Mouse (Mus musculus): Measurements from ENCODE around the gene Tinf2.
A peak's percentile ranks its signal among the peaks of the same experiment; 100 is the strongest.

Gene Tinf2

DNA sequence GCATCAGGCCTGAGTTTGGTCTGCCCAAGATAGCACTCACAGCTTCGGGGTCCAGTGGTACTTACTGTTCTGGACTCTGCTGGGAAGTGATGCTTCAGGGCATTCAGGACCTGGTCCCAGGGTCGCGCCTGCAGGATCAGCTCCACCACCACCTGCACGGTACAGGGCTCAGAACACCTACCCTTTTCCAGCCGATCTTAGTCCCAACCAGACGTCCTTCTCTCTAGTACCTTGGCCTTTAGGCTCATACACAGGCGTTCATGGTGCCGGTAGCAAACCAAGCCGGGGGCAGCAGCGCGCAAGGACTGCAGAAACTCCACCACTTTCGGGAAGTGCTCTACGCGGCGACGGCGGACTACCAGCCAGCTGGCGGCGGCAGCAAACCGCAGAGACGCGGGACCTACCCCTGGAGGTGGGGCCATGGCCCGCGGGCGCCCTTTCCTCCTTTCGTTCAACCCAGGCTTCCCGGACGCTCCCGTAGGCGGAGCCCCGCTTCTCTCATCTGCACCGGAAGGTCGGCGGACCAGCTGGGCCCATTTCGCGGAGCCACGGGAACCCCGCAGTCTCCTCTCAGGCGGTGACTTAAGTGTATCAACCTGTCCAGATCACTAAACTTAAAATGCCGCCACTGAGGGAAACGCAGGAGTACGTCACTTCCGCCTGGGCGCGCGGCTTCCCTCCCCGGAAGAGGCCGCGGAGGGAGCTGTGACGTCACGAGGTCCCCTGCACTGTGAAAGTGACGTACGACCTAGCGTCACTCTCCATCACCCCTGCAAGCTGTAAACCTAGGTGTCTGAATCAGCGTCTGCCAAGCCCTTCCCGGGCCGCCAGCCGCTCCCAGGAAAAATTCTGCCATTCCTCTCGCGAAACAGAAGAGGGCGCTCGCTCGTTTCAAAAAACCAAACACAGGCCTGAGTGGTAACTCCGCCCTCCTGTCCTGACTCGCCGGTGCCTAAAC, at the start of gene Tinf2:
Gene Tinf2, minus strand, starts transcription at position 661 of the 958 bp plus-strand sequence.
- DNase-seq (ENCODE audit: extremely low spot score, low spot score): peak; percentile 97

- DNase-seq (ENCODE audit: extremely low spot score, low spot score): no peak
Measured at GRCm38 (mm10) chr14:55730531-55731032, 49.0 kb upstream of the Tinf2 start.

DNA sequence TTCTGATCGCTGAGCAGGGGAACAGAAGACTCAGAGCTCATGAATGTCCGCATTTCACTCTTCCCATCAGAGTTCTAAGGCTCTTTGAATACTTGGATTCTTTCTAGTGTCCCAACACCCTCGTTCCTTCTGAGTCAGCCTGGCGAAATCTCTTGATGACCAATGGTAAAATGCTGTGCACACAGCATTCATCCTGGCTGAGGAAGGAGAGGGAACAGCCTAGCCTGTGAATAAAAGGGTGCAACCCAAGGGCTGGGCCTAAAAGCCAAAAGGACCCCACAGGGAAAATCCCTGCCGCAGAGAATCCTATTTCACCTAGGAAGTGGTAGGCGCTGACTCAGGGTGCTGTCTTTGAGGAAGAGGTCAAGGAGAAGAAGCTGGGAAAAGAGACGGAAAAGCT, 48.5 kb upstream of the Tinf2 start:
- no peak for DNase-seq (ENCODE audit: extremely low spot score, low spot score)

DNA sequence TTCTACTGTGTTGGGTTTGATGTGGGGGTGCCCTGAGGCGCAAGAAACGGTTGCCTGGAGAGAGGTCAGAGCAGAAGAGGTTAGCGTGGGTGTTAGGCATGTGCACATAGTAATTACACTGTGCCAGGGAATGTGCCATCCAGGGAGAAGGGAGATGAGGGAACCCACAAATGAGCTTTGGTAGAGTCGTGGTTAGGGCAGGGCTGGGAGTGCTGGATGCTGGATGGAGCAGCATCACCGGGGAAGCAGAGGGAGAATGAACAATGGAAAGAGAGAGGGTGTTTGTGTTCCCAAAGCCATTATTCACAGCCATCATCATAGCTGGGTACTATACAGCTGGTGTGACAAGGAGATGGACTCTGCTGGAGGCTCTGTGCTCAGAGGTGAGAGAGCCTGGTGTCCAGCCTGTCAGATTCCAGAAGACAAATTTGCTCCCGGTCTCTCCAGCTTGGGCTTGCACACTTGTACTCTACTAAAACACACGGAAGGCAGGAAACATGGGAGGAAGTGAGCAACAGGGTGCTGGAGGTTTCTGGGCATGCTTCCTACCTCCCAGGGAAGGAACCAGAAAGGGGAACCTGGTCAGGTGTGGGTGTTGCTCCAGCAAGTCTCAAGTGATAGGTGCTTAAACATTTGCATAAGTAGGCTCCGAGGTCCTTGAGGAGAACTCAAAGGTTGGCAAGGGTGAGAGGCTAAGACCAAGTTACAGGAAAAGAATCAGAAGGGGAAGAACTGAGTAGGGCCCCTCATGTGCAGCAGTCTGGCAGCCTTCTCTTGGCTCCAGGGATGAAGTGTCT, 46.5 kb upstream of the Tinf2 start:
- no peak for DNase-seq (ENCODE audit: extremely low spot score, low spot score)

DNA sequence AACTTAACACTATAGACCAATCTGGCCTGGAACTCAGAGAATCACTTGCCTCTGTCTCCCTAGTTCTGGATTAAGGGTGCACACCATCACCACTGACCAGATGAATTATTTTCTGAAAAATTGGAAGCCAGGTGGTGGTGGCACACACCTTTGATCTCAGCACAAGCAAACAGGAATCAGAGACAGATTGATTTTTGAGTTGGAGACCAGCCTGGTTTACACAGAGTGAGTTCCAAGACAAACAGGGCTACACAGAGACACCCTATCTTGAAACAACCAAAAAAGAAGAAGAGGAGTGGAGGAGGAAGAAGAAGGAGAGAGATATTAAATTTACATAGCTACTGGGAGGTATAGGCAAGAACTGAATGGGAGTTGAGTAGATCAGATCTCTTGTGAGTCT, 44.6 kb upstream of the Tinf2 start:
- DNase-seq (ENCODE audit: extremely low spot score, low spot score): no peak

DNA sequence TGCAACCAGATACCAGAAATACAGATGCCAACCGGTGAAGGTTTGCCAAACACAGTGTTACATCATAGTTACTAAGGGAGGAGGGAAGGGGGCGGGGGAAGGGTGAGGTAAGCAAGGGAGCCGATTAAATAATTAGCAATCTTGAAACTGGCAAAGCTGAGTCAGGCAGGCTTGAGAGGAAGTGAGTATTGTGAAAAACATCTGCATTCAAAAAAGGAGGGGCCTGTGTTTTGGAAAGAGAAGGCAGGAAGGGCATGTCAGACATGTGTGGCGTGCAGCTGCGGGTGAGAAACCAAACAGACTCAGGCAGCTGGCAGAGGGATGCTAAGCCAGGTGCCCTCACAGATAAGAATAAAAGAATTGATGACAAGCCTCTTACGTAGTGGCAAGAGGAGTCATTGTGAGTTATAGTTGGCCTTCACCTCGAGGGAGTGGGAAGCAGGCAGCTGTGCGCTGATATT, 42.8 kb upstream of the Tinf2 start:
- no peak for DNase-seq (ENCODE audit: extremely low spot score, low spot score)

GRCm38 (mm10) chr14:55723433-55723832, 41.8 kb upstream of the Tinf2 start:
- no peak for DNase-seq (ENCODE audit: extremely low spot score, low spot score)

- no peak for DNase-seq (ENCODE audit: extremely low spot score, low spot score)
Measured at GRCm38 (mm10) chr14:55722438-55722945, 40.9 kb upstream of the Tinf2 start.

- peak; percentile 94 for DNase-seq (ENCODE audit: extremely low spot score, low spot score)
Measured at GRCm38 (mm10) chr14:55721700-55722437, 40.2 kb upstream of the Tinf2 start, which contains the start of gene Rabggta. TSS of gene Rabggta (minus strand) at chr14:55722263.

GRCm38 (mm10) chr14:55721076-55721475, 39.5 kb upstream of the Tinf2 start:
- DNase-seq (ENCODE audit: extremely low spot score, low spot score): no peak

DNA sequence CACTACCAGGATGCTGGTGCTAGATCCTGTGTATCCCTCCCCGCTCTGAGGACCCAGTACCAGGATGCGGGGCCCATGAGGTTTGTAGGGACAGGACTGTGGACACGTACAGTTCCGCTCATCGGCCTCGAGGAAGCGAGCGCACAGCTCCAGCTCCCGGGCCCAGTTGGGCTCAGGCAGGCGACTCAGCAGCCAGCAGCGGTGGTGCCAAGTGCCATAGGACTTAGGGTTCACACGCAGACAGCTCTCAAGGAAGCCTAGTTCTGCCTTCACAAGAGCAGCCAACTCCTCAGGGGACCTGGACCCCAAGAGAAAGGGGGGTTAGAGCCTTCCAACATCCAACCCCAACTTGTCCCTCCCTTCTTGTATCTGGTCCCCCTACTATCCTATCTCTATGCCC, 39.0 kb upstream of the Tinf2 start:
- DNase-seq (ENCODE audit: extremely low spot score, low spot score): no peak

DNA sequence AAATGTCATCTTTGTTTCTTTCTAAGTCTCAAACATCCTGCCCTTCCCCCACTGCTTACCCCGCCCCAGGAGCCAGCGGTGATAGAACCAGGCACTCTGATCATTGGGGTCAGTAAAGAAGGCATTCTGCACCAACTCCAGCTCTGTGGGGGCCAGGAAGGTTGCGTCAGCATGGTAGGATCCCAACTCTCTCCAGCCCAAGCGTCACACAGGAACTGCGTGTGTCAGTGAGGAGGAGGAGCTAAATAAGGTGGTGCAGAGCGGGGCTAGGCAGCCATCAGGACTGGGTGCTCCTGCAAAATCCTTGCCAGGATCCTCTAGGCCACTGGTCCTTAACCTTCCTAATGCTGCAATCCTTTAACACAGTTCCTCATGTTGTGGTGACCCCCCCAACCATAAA, 38.1 kb upstream of the Tinf2 start:
- no peak for DNase-seq (ENCODE audit: extremely low spot score, low spot score)

- DNase-seq (ENCODE audit: extremely low spot score, low spot score): no peak
Measured at GRCm38 (mm10) chr14:55716884-55717283, 35.3 kb upstream of the Tinf2 start.

GRCm38 (mm10) chr14:55716271-55716670, 34.7 kb upstream of the Tinf2 start:
- DNase-seq (ENCODE audit: extremely low spot score, low spot score): no peak

DNA sequence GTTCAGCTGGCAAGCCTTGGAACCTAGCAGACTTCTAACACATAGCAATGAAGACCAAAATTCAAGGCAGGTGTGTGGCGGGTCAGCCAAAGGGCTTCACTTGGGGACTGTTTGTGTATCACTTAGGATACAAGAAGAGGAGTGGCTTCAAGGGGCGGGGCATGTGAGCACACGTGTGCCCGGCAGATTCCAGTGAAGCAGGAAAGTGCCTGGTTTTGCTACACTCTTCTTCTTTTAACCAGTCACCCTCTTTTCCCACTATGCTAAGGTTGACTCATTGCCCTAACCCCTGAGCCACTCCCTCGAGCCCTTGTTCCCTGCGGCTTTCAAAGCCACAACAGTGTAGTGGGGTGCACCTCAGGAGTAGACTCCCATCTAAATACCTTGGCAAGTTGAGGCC, 33.3 kb upstream of the Tinf2 start:
- DNase-seq (ENCODE audit: extremely low spot score, low spot score): no peak

DNA sequence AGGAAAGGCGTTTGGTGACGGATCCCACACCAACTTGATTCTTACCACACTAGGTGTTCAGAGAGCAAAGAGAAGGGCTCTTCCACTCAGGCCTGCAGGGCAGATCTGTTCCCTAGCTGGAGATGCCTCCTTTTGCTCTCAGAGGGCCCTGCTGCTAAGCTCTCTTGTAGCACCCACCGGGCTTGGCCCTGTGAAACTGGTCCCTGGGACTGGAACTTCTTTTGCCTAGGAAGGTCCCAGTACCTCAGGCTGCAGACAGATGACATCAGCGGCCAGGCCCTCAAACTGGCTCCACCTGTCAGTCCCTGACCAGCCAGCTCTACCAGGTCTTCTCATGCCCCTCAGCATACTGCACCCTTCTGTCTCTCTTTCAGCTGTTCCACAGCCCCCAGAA, 32.1 kb upstream of the Tinf2 start, which contains the start of gene Tgm1:
Gene Tgm1, minus strand, starts transcription at position 198 of the 394 bp plus-strand sequence.
- DNase-seq (ENCODE audit: extremely low spot score, low spot score): no peak

DNA sequence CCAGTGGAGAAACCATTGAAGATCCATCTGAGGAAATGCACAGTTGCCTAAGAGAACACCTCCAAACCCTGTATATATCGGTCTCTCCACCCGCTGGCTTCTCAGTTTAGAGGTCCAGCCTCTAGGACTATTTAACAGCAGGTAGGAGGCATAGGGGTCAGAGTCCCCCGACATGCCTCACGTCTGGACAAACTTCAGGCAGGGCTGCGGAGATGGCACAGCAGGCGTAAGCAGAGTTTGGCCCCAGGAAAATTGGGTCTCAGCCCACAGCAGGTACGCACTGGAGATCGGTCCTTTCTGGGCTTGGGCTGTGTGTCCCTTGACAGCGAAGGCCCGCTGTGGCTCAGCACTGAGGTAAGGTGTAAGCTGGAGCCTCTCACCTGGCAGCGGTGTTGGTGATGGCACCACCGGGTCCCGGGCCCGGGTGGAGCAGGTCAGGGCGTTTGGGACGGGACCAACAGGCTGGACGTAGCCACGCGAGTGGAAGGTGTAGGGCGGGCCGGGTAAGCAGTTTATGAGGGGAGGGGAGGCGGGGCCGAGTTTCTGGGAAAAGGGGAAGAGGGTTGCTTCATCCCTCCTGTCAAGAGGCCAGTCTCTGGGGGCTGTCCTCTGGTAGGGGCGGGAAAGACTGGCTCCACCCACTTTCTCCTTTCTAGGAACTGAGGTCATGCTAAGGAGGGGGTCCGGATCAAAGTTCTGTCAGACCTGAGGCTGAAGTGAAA, 31.5 kb upstream of the Tinf2 start:
- DNase-seq (ENCODE audit: extremely low spot score, low spot score): no peak

GRCm38 (mm10) chr14:55711786-55712185, 30.2 kb upstream of the Tinf2 start:
- DNase-seq (ENCODE audit: extremely low spot score, low spot score): no peak

DNA sequence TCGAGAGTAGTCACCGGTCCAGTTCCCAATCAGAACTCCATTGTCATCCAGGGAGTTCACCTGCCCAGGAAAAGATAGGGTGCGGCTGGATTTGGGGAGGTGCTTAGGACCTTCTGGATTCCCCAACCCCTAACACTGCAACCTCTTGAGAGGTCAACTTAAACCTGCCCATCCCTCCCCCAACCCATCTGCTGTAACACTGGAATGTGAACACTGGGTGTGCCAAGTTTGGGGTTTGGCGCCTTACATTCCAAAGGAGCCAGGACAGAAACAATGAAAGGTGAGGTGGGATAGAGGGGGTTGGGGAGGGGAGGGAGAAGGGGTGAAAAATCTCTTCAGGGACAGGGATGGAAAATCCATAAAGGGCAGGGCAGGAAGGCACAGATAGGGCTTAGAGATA, 27.9 kb upstream of the Tinf2 start:
- DNase-seq (ENCODE audit: extremely low spot score, low spot score): no peak

GRCm38 (mm10) chr14:55707397-55707796, 25.8 kb upstream of the Tinf2 start:
- no peak for DNase-seq (ENCODE audit: extremely low spot score, low spot score)
